Mouse (Mus musculus): ENCODE data around the gene 4930523C07Rik. TPM values are rescaled to one million over a fixed set of nuclear protein-coding genes. Genes with fewer than 3 reads are reported as not detected.
A peak's percentile ranks its signal among the peaks of the same experiment; 100 is the strongest.

Gene 4930523C07Rik
- polyA plus RNA-seq, 1 experiment from 2014 or later = 23.8 TPM

DNA sequence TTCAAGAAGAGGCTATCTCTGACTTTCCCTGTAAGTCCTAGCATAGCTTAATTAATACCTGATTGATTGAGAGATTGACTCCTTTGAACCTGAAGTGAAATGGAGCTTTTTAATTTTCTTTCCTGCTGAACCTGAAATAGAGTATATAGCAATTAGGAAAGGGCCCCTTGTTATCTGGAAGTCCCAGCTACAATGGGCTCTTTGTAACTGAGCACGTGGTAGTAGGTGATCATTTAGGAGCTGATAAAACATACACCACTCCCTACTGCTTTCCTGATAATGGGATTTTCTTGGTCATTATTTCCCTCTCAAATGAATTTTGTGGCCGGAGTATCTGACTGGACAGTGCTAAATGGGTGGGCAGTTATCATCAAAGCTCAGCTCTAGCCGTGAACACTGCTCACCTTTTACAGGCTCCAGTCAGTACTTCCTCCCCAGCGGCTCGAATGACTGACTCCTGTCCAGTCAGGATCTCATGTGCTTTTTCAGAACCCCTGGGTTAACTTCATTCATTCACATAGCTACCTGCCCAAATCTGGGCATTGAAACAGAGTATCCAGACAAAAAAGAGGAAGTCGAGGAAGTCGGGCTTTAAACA, 20.5 kb downstream of the 4930523C07Rik start:
- Histone ChIP-seq H3K4me1 (ENCODE audit: control insufficient read depth, low read depth, low read length) (peaks cover 35% of the 10 kb centered on the region), H3K9ac (ENCODE audit: low read depth, low read length) (no peak overlapping the region), H3K36me3 (ENCODE audit: control insufficient read depth, insufficient read depth) (peaks cover 4% of the 10 kb centered on the region; the same call in 1 of the 2 replicates), H3K9me3 (replicated peaks; ENCODE audit: control insufficient read depth, low read length) (no peaks in the 10 kb centered on the region; the same call in 1 of the 2 replicates), H3K27me3 (ENCODE audit: control insufficient read depth, insufficient read depth, low read depth, low read length) (no peaks in the 10 kb centered on the region), H3K27ac (ENCODE audit: low read length) (no peak overlapping the region), H3K4me2 (ENCODE audit: low read depth, low read length) (no peak overlapping the region), H3K4me3 (ENCODE audit: low read depth, low read length) (no peak overlapping the region)
- 45% methylated on average over 7 of the region's 7 CpGs for WGBS (ENCODE audit: insufficient replicate concordance)
- ATAC-seq (ENCODE audit: low read depth) = no peak

DNA sequence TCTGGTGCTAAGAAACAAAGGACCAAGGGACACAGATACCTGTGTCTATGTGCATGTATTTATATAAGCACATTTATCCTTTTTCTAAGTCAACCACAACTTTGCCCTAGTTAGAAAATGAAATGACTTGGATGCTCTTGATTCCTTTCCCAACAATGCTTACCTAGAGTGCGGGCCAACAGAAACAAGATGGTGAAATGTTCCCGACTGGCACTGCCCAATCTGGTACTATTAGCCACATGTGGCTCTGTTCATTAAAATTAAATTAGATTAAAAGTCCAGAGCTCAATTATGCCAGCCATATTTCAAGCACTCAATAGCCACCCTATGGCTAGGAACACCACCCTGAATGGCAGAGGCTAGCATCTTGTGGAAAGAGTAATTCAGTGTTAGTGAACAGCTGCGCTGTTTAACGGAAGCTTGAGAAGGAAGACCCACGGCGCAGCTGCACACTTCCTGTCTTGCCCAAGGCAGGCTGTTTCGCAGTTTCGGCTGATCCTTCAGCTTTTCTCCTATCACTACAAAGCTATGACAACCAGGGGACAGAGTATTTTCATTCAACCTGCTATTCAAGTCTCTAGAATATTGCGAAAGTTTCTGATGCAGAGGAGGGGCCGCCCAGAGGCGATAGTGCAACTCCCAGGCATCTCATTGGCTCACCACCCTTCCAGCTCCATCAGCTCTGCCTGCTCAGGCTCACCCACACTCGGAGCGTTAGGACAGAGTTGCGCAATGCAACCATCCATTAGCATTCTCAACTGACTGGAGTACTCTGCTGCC, 34.9 kb downstream of the 4930523C07Rik start:
- Histone ChIP-seq H3K9me3 (replicated peaks; ENCODE audit: control insufficient read depth, low read length) (no peaks in the 10 kb centered on the region), H3K4me1 (ENCODE audit: control insufficient read depth, low read depth, low read length) (peaks cover 4% of the 10 kb centered on the region), H3K4me3 (ENCODE audit: low read depth, low read length) (peak overlapping the region; percentile 14; the same call in 1 of the 2 replicates), H3K9ac (ENCODE audit: low read depth, low read length) (no peak overlapping the region), H3K27me3 (ENCODE audit: control insufficient read depth, insufficient read depth, low read depth, low read length) (no peaks in the 10 kb centered on the region; the same call in 1 of the 2 replicates), H3K36me3 (ENCODE audit: control insufficient read depth, insufficient read depth) (peaks cover 20% of the 10 kb centered on the region), H3K4me2 (ENCODE audit: low read depth, low read length) (peak overlapping the region; percentile 41; the same call in 1 of the 2 replicates), H3K27ac (ENCODE audit: low read length) (peak overlapping the region; percentile 43; the same call in 1 of the 2 replicates)
- ATAC-seq (ENCODE audit: low read depth) = peak; percentile 82
- 33% methylated on average over 14 of the region's 14 CpGs for WGBS (ENCODE audit: insufficient replicate concordance)

DNA sequence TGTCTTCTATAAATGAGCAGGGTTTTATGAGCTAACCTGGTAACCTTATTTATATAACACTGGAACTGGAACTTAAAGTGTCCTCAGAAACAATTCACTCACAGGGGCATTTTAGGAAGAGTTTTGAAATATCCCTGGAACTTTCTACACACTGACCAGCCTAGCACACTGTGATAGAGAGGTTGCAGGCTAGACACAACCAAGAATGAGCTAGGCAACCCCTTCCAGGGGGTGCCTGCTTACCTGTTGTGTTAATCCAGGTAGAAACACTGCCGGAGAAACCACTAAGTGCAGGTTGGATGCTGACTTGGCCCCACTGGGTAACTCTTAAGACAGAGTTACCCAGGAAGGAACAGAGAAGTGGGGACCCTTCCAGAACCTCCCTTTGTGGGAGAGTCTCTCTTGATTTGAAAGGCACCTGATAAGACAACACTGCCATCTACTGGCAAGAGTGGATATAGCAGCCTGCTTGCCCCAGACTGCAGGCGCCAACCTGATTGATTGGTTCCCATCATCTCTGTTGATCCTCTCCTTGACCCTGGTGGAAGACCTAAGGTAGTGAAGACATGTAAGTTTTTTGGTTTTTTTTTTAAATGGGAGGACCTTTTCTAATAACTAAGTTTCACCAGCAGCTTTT, 36.7 kb downstream of the 4930523C07Rik start:
- peaks cover 4% of the 10 kb centered on the region for H3K4me1 ChIP-seq (ENCODE audit: control insufficient read depth, low read depth, low read length)
- no peaks in the 10 kb centered on the region; the same call in 1 of the 2 replicates for H3K27me3 ChIP-seq (ENCODE audit: control insufficient read depth, insufficient read depth, low read depth, low read length)
- H3K4me2 ChIP-seq (ENCODE audit: low read depth, low read length) = no peak overlapping the region
- H3K9me3 ChIP-seq (replicated peaks; ENCODE audit: control insufficient read depth, low read length) = no peaks in the 10 kb centered on the region
- no peak overlapping the region for H3K4me3 ChIP-seq (ENCODE audit: low read depth, low read length)
- peaks cover 14% of the 10 kb centered on the region for H3K36me3 ChIP-seq (ENCODE audit: control insufficient read depth, insufficient read depth)
- H3K9ac ChIP-seq (ENCODE audit: low read depth, low read length) = no peak overlapping the region
- 18% methylated on average over 2 of the region's 2 CpGs for WGBS (ENCODE audit: insufficient replicate concordance)
- no peak for ATAC-seq (ENCODE audit: low read depth)
- H3K27ac ChIP-seq (ENCODE audit: low read length) = no peak overlapping the region

DNA sequence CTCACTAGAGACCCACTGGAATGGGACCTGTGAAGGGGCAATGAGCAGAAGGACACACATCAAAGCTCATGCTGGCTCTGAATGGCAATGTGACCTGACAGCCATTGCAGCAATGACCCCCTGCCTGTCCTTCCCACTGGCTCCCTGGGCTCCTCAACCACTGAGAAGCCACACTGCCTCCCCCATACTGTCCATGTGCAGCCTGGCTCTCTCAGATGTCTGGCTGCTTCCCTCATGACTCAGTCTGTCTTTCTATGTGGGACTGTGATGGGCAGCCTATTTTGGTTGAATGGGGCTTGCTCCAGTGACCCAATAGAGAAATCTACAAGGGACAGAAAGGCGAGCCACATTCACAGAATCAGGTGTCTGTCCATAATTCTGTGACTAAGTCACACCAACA, 38.5 kb downstream of the 4930523C07Rik start:
- H3K27ac ChIP-seq (ENCODE audit: low read length) = no peak overlapping the region
- H3K4me3 ChIP-seq (ENCODE audit: low read depth, low read length) = no peak overlapping the region
- no peak overlapping the region for H3K4me2 ChIP-seq (ENCODE audit: low read depth, low read length)
- peaks cover 2% of the 10 kb centered on the region; the same call in 1 of the 2 replicates for H3K36me3 ChIP-seq (ENCODE audit: control insufficient read depth, insufficient read depth)
- H3K9me3 ChIP-seq (replicated peaks; ENCODE audit: control insufficient read depth, low read length) = no peaks in the 10 kb centered on the region
- no peaks in the 10 kb centered on the region; the same call in 1 of the 2 replicates for H3K27me3 ChIP-seq (ENCODE audit: control insufficient read depth, insufficient read depth, low read depth, low read length)
- WGBS (ENCODE audit: insufficient replicate concordance) = 59% methylated on average over 1 of the region's 1 CpGs
- peaks cover 4% of the 10 kb centered on the region for H3K4me1 ChIP-seq (ENCODE audit: control insufficient read depth, low read depth, low read length)
- ATAC-seq (ENCODE audit: low read depth) = no peak
- H3K9ac ChIP-seq (ENCODE audit: low read depth, low read length) = no peak overlapping the region

DNA sequence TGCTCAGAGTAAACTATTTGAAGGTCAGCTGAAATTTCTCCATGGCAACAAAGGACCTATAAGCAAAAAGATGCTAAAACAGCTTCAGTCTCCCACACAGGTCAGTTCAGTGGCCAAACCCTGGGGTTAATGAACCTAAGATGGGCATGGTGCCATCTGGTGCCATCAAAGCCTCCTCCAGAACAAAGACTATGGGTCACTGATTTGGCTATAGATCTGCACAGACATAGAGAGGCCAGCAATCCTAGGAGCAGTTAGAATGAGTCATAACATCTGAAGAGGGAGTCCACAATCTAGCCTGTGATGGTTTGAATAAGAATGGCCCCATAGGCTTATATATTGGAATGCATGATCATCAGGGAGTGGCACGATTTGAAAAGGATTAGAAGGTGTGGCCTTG, 40.1 kb downstream of the 4930523C07Rik start:
- no peaks in the 10 kb centered on the region for H3K36me3 ChIP-seq (ENCODE audit: control insufficient read depth, insufficient read depth)
- 55% methylated on average over 1 of the region's 1 CpGs for WGBS (ENCODE audit: insufficient replicate concordance)
- ATAC-seq (ENCODE audit: low read depth) = no peak
- H3K27me3 ChIP-seq (ENCODE audit: control insufficient read depth, insufficient read depth, low read depth, low read length) = no peaks in the 10 kb centered on the region; the same call in 1 of the 2 replicates
- H3K27ac ChIP-seq (ENCODE audit: low read length) = no peak overlapping the region
- H3K4me3 ChIP-seq (ENCODE audit: low read depth, low read length) = no peak overlapping the region
- H3K9me3 ChIP-seq (replicated peaks; ENCODE audit: control insufficient read depth, low read length) = no peaks in the 10 kb centered on the region
- H3K9ac ChIP-seq (ENCODE audit: low read depth, low read length) = no peak overlapping the region
- H3K4me1 ChIP-seq (ENCODE audit: control insufficient read depth, low read depth, low read length) = peaks cover 4% of the 10 kb centered on the region
- H3K4me2 ChIP-seq (ENCODE audit: low read depth, low read length) = no peak overlapping the region

DNA sequence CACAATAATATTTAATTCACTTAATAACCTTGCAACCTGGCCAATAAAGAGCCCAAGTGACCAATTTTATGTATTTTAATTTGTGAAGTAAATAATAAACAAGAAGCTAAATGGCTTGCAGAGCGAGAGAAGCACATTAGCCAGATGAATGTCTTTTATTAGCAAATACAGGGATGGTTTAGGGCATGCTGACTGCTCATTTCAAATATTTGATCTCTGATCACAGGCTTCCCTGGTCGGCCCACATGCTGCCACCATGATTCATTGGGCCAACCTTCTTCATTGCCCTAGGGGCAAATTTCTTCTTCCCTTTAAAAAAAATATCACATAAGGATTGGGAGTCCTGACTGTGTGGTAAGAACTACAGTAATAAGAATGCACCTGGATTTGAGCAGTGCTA, 42.5 kb downstream of the 4930523C07Rik start:
- H3K4me2 ChIP-seq (ENCODE audit: low read depth, low read length) = no peak overlapping the region
- no peak overlapping the region for H3K9ac ChIP-seq (ENCODE audit: low read depth, low read length)
- no peak overlapping the region for H3K27ac ChIP-seq (ENCODE audit: low read length)
- H3K9me3 ChIP-seq (replicated peaks; ENCODE audit: control insufficient read depth, low read length) = no peaks in the 10 kb centered on the region
- no peak overlapping the region for H3K4me3 ChIP-seq (ENCODE audit: low read depth, low read length)
- H3K4me1 ChIP-seq (ENCODE audit: control insufficient read depth, low read depth, low read length) = no peaks in the 10 kb centered on the region
- H3K36me3 ChIP-seq (ENCODE audit: control insufficient read depth, insufficient read depth) = no peaks in the 10 kb centered on the region
- 50% methylated on average over 2 of the region's 2 CpGs for WGBS (ENCODE audit: insufficient replicate concordance)
- no peak for ATAC-seq (ENCODE audit: low read depth)
- no peaks in the 10 kb centered on the region; the same call in 1 of the 2 replicates for H3K27me3 ChIP-seq (ENCODE audit: control insufficient read depth, insufficient read depth, low read depth, low read length)

DNA sequence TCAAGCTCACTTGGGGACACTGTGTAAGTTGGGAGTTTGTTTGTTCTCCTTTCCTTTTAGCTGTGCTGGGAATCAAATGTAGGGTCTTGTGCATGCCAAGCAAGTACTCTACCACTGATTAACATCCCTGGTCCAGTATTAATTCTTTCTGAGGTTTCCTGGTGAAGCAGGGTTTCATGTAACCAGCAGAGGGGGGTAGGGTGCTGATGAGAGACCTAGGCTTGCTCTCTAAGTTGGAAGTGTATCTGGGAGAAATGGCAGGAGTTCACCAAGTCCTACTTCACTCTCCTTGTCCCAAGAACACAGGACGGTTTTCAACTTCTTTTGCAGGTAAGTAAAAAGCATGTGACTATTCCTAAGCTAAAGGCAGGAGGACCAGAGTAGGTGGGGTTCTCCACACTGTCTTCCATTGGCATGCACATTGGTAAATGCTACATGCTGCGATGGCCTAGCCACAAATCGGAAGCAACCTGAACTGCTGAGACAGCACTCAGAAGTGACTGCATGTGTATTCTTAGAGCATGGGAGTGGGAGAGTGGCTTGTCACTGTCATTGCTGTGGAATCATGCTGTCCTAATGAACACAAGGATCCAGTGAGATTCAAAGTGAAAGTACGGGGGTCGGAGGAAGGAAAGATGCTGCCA, 55.6 kb downstream of the 4930523C07Rik start:
- 68% methylated on average over 5 of the region's 5 CpGs for WGBS (ENCODE audit: insufficient replicate concordance)
- no peak overlapping the region for H3K4me3 ChIP-seq (ENCODE audit: low read depth, low read length)
- no peak for ATAC-seq (ENCODE audit: low read depth)
- H3K9me3 ChIP-seq (replicated peaks; ENCODE audit: control insufficient read depth, low read length) = no peaks in the 10 kb centered on the region
- H3K27ac ChIP-seq (ENCODE audit: low read length) = no peak overlapping the region
- no peaks in the 10 kb centered on the region for H3K4me1 ChIP-seq (ENCODE audit: control insufficient read depth, low read depth, low read length)
- H3K9ac ChIP-seq (ENCODE audit: low read depth, low read length) = no peak overlapping the region
- H3K27me3 ChIP-seq (ENCODE audit: control insufficient read depth, insufficient read depth, low read depth, low read length) = no peaks in the 10 kb centered on the region
- no peaks in the 10 kb centered on the region for H3K36me3 ChIP-seq (ENCODE audit: control insufficient read depth, insufficient read depth)
- H3K4me2 ChIP-seq (ENCODE audit: low read depth, low read length) = no peak overlapping the region

DNA sequence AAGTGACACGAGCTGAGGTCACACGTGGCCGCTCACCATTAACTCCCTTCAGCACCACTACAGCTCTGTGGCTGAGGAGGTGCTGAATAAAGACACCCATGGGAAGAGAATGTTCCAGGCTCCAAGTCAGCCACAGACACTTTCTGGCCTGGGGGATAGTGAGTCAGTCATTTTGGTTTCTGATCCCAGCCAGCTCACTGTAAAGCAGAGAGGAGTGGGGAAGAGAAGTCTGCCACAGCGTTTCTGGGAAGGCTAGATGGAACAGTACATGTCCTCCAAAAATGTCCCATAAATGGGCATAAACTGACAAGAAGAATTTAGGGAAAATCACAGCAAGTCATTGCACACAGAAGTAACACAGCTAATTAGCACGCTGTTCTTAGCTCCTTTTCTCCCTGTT, 56.8 kb downstream of the 4930523C07Rik start:
- 70% methylated on average over 5 of the region's 5 CpGs for WGBS (ENCODE audit: insufficient replicate concordance)
- H3K4me1 ChIP-seq (ENCODE audit: control insufficient read depth, low read depth, low read length) = no peaks in the 10 kb centered on the region
- no peak overlapping the region for H3K4me3 ChIP-seq (ENCODE audit: low read depth, low read length)
- H3K9me3 ChIP-seq (replicated peaks; ENCODE audit: control insufficient read depth, low read length) = no peaks in the 10 kb centered on the region
- no peaks in the 10 kb centered on the region for H3K27me3 ChIP-seq (ENCODE audit: control insufficient read depth, insufficient read depth, low read depth, low read length)
- H3K36me3 ChIP-seq (ENCODE audit: control insufficient read depth, insufficient read depth) = no peaks in the 10 kb centered on the region
- H3K9ac ChIP-seq (ENCODE audit: low read depth, low read length) = no peak overlapping the region
- no peak overlapping the region for H3K27ac ChIP-seq (ENCODE audit: low read length)
- no peak overlapping the region for H3K4me2 ChIP-seq (ENCODE audit: low read depth, low read length)
- ATAC-seq (ENCODE audit: low read depth) = no peak
